Mouse (Mus musculus): ENCODE measurements around the gene Mlst8. TPM values are rescaled to one million over a fixed set of nuclear protein-coding genes. Genes with fewer than 3 reads are reported as not detected.

The Mlst8 gene
- polyA plus RNA-seq, 1 experiment = 33.7 TPM

DNA sequence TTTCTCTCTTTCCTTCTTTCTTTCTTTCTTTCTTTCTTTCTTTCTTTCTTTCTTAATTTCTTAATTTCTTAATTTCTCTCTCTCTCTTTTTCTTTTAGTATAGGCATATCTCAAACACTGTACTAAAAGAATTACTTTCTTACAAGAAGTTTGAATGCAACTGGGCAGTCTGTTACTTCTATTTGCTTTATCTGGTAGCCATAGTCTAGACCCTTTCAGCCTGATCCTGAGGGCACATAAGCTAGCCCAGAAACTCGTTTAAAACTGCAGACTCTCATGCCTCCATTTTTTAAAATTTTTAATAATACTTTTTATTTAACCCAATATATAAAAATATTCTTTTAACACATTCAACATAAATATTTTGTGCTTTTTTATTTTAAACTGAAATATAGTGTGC lies 553 bp upstream of the Mlst8 start:
- H3K27me3 ChIP-seq (ENCODE audit: control insufficient read depth, insufficient read depth, low read length) = no peaks in the 10 kb centered on the region
- no peak overlapping the region for H3K4me3 ChIP-seq (ENCODE audit: low read depth, low read length)
- no peak for TF ChIP-seq CTCF (IDR thresholded peaks at IDR 0.05; ENCODE audit: extremely low read depth, insufficient read length, insufficient replicate concordance, low read depth, low read length)
- no peak for TF ChIP-seq POLR2A (IDR thresholded peaks at IDR 0.05; ENCODE audit: low read depth, low read length)
- H3K36me3 ChIP-seq (ENCODE audit: control insufficient read depth, insufficient read depth, low read length) = peaks cover 25% of the 10 kb centered on the region
- H3K27ac ChIP-seq (ENCODE audit: insufficient read depth, low read depth, low read length) = no peak overlapping the region
- 23% methylated on average over 1 of the region's 1 CpGs for WGBS
- H3K4me1 ChIP-seq (ENCODE audit: control insufficient read depth, insufficient read depth, insufficient read length, low read length) = peaks cover 15% of the 10 kb centered on the region

DNA sequence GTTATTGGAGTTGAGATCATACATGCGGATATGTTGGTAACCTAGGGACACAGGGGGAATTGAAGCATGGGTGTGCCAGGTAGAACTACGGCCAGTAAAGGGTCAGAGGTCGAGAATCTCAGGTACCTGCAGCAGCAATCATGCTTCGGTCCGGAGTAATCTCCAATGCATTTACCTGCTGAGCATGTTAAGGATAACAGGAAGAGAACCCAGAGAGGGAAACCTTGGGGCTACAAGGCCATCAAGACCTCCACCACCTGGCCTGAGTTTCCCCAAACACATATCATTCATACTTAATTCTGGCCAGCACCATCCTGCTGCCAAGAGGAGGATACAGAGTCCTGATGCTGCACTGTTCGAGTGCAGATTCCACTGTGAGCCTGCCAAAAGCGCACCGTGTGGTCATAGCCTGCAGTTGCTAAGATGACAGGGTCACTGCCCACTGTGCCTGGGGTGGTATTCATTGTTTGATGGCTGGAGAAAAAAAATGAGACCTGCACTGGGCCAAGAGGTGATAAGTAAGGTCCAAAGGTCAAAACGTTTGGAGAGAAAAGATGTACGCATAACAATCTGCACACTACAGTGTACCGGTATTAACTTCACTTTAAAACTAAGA lies 785 bp downstream of the Mlst8 start:
- no peaks in the 10 kb centered on the region for H3K27me3 ChIP-seq (ENCODE audit: control insufficient read depth, insufficient read depth, low read length)
- H3K36me3 ChIP-seq (ENCODE audit: control insufficient read depth, insufficient read depth, low read length) = peaks cover 28% of the 10 kb centered on the region
- H3K4me1 ChIP-seq (ENCODE audit: control insufficient read depth, insufficient read depth, insufficient read length, low read length) = peaks cover 27% of the 10 kb centered on the region
- peak overlapping the region; percentile 52 for H3K27ac ChIP-seq (ENCODE audit: insufficient read depth, low read depth, low read length)
- WGBS = 17% methylated on average over 11 of the region's 11 CpGs
- peak overlapping the region; percentile 84 for H3K4me3 ChIP-seq (ENCODE audit: low read depth, low read length)
- TF ChIP-seq POLR2A (IDR thresholded peaks at IDR 0.05; ENCODE audit: low read depth, low read length) = no peak; the same call in 1 of the 2 replicates
- no peak for TF ChIP-seq CTCF (IDR thresholded peaks at IDR 0.05; ENCODE audit: extremely low read depth, insufficient read length, insufficient replicate concordance, low read depth, low read length)

DNA sequence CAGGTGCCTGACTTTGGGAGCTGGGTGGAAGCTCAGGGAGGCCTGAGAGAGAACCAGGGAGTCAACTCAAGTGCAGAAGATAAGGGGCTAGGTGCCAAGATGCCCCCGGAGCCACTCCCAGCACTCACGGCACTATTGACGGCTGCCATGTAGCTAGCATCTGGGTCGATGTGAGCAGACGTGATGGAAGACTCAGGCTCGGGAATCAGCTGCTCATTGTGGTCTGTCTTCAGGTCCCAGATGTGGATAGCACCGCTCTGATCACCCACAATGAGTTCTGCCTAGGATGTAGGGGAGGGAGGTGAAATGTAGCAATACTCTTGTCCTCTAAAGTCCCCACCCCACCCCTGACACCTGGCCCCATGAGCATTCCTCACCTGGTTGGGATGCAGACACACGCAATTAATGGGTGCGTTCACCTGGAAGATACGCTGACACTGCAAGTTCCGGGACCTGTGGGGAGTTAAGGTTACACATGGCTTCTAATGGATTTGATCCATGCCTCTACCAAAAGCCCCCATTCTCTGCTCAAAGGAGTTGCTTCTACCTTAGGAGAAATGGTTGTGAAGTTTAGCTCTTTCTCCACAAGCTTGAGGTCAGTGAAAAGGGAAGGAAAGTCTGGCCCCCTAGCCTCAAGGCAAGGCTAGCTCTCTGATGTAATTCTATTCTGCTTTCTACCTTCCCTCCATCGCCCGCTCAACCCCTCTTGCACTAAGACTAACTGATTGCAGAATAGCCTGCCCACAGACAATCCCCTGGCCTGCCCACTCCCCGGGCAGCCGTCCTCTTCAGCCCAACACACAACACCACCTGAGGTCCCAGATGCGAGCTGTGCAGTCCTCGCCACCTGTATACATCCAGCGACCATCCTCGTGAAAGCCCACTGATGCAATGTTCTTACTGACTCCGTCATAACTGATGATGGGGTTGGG lies 1.6 kb downstream of the Mlst8 start:
- no peak for TF ChIP-seq CTCF (IDR thresholded peaks at IDR 0.05; ENCODE audit: extremely low read depth, insufficient read length, insufficient replicate concordance, low read depth, low read length)
- H3K4me3 ChIP-seq (ENCODE audit: low read depth, low read length) = no peak overlapping the region
- peak overlapping the region; percentile 1; the same call in 1 of the 2 replicates for H3K27ac ChIP-seq (ENCODE audit: insufficient read depth, low read depth, low read length)

DNA sequence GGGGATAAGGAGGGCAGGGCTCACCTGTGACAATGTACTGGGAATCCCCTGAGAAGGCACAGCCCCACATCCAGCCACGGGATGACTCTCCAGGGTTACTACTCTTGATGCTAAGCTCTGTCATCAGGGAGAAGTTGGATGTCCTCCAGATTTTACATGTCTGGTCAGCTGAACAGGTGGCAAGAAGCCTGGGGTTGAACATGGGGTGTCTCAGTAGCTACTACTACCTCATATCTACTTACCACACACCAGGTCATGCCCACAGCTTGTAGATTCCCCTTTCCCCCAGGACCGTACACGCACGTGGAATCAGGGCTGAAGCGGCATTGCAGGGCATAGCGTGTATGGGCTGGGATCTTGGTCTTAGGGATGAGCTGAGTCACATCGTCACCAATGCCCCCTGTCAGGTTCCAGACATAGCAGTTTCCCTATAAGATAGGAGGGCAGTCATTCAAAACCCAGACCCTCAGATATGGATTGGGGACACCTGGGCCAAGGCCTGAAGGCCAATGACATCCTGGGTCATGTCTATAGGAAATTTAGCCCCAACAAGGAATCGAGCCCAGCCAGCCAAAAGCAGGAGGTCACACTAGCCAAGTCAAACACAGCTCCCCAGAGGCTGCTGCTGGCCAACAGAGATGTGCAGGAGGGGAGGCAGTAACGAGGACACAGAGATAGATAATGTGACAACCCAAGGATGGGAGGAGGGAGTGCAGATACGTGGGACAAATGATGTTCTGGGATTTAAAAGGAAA lies 2.7 kb downstream of the Mlst8 start:
- Histone ChIP-seq H3K4me1 (ENCODE audit: control insufficient read depth, insufficient read depth, insufficient read length, low read length) (peaks cover 35% of the 10 kb centered on the region), H3K4me3 (ENCODE audit: low read depth, low read length) (no peak overlapping the region), H3K27ac (ENCODE audit: insufficient read depth, low read depth, low read length) (no peak overlapping the region), H3K36me3 (ENCODE audit: control insufficient read depth, insufficient read depth, low read length) (peaks cover 28% of the 10 kb centered on the region), H3K27me3 (ENCODE audit: control insufficient read depth, insufficient read depth, low read length) (no peaks in the 10 kb centered on the region)
- no peak for TF ChIP-seq CTCF (IDR thresholded peaks at IDR 0.05; ENCODE audit: extremely low read depth, insufficient read length, insufficient replicate concordance, low read depth, low read length)
- TF ChIP-seq POLR2A (IDR thresholded peaks at IDR 0.05; ENCODE audit: low read depth, low read length) = no peak
- 87% methylated on average over 10 of the region's 10 CpGs for WGBS

More for the DNA sequence above, 1.6 kb downstream of the Mlst8 start:
- Histone ChIP-seq H3K36me3 (ENCODE audit: control insufficient read depth, insufficient read depth, low read length) (peaks cover 28% of the 10 kb centered on the region), H3K4me1 (ENCODE audit: control insufficient read depth, insufficient read depth, insufficient read length, low read length) (peaks cover 31% of the 10 kb centered on the region), H3K27me3 (ENCODE audit: control insufficient read depth, insufficient read depth, low read length) (no peaks in the 10 kb centered on the region)
- 84% methylated on average over 20 of the region's 20 CpGs for WGBS

DNA sequence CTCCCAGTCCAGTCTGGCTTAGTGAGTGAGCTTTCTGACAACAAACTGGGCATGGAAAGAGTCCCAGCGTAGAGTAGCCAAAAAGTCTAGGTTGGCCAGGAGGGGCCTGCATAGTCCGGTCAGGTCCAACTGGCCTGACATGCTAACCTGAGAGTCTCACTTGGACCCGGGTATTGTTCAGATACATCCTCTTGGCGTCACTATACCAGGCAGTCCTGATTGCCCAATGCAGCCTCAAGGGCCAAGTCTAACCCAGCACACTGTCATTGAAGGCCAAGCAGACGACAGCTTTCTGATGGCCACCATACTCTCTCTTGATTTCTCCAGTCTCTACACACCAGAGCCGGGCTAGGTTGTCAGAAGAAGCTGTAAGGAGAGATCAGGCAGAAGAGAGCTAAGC lies 3.3 kb downstream of the Mlst8 start:
- Histone ChIP-seq H3K36me3 (ENCODE audit: control insufficient read depth, insufficient read depth, low read length) (peaks cover 28% of the 10 kb centered on the region), H3K4me3 (ENCODE audit: low read depth, low read length) (no peak overlapping the region), H3K4me1 (ENCODE audit: control insufficient read depth, insufficient read depth, insufficient read length, low read length) (peaks cover 39% of the 10 kb centered on the region), H3K27ac (ENCODE audit: insufficient read depth, low read depth, low read length) (no peak overlapping the region), H3K27me3 (ENCODE audit: control insufficient read depth, insufficient read depth, low read length) (no peaks in the 10 kb centered on the region)
- WGBS = 84% methylated on average over 6 of the region's 6 CpGs
- TF ChIP-seq CTCF (IDR thresholded peaks at IDR 0.05; ENCODE audit: extremely low read depth, insufficient read length, insufficient replicate concordance, low read depth, low read length) = no peak

DNA sequence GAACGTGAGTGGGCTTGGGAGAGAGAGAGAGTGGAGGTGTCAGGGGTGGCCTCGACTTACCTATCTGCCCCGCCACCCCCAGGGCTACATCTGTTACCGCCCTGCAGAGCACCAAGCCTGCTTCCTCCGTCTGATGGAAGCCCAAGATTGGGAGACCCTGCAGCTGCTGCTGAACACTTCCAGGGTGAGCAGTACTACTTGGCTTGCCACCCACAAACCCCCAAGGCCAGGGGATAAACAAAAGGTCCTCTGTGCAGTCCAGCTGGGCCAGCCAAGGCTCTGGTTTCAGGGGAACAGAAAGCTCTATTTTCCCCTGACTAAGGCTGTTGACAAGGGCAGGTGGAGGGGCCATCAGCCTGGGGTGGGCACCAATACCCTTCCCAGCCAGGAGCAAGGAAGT lies 4.3 kb downstream of the Mlst8 start:
- peaks cover 39% of the 10 kb centered on the region for H3K4me1 ChIP-seq (ENCODE audit: control insufficient read depth, insufficient read depth, insufficient read length, low read length)
- WGBS = 86% methylated on average over 5 of the region's 5 CpGs
- no peak overlapping the region for H3K4me3 ChIP-seq (ENCODE audit: low read depth, low read length)
- no peak for TF ChIP-seq CTCF (IDR thresholded peaks at IDR 0.05; ENCODE audit: extremely low read depth, insufficient read length, insufficient replicate concordance, low read depth, low read length)
- TF ChIP-seq POLR2A (IDR thresholded peaks at IDR 0.05; ENCODE audit: low read depth, low read length) = no peak
- H3K36me3 ChIP-seq (ENCODE audit: control insufficient read depth, insufficient read depth, low read length) = peaks cover 28% of the 10 kb centered on the region
- H3K27ac ChIP-seq (ENCODE audit: insufficient read depth, low read depth, low read length) = no peak overlapping the region
- H3K27me3 ChIP-seq (ENCODE audit: control insufficient read depth, insufficient read depth, low read length) = no peaks in the 10 kb centered on the region
